Mouse (Mus musculus) brain, adult 2 months (tissue): ENCODE measurements around the gene Ccdc169.

ENCODE experiments used
- DNase-seq: peaks from one replicate; pipeline ENCODE4 v3.0.0; 2011; ENCODE audit warnings: low read depth, low spot score

Gene Ccdc169

GRCm38 (mm10) chr3:55137039-55137438 is at the start of gene Ccdc169:
Gene Ccdc169, plus strand, starts transcription at chr3:55137339.
- no peak for DNase-seq

GRCm38 (mm10) chr3:55087360-55087759 is 49.8 kb upstream of the Ccdc169 start:
- DNase-seq: peak; percentile 49

- no peak for DNase-seq
Measured at GRCm38 (mm10) chr3:55088359-55088758, 48.8 kb upstream of the Ccdc169 start.

GRCm38 (mm10) chr3:55088843-55089242 is 48.3 kb upstream of the Ccdc169 start:
- no peak for DNase-seq

GRCm38 (mm10) chr3:55089291-55089690 is 47.8 kb upstream of the Ccdc169 start:
- no peak for DNase-seq

- no peak for DNase-seq
Measured at GRCm38 (mm10) chr3:55093161-55093560, 44.0 kb upstream of the Ccdc169 start.

GRCm38 (mm10) chr3:55095968-55096654 is 41.0 kb upstream of the Ccdc169 start:
- DNase-seq: peak; percentile 93

- DNase-seq: no peak
Measured at GRCm38 (mm10) chr3:55096655-55097005, 40.5 kb upstream of the Ccdc169 start.

- DNase-seq: peak; percentile 34
Measured at GRCm38 (mm10) chr3:55097186-55097585, 40.0 kb upstream of the Ccdc169 start.

GRCm38 (mm10) chr3:55098014-55098413 is 39.1 kb upstream of the Ccdc169 start:
- DNase-seq: no peak

- DNase-seq: no peak
Measured at GRCm38 (mm10) chr3:55098990-55099389, 38.1 kb upstream of the Ccdc169 start.

GRCm38 (mm10) chr3:55101092-55101491 is 36.0 kb upstream of the Ccdc169 start:
- DNase-seq: no peak

GRCm38 (mm10) chr3:55105372-55106023 is 31.6 kb upstream of the Ccdc169 start:
- no peak for DNase-seq

- no peak for DNase-seq
Measured at GRCm38 (mm10) chr3:55106051-55106450, 31.1 kb upstream of the Ccdc169 start.

GRCm38 (mm10) chr3:55109097-55109496 is 28.0 kb upstream of the Ccdc169 start:
- DNase-seq: no peak

- DNase-seq: peak; percentile 95
Measured at GRCm38 (mm10) chr3:55111935-55112709, 25.0 kb upstream of the Ccdc169 start, which contains the start of gene Spg20. Gene Spg20, plus strand, starts transcription at chr3:55112108.

GRCm38 (mm10) chr3:55112710-55113415 is 24.3 kb upstream of the Ccdc169 start:
- DNase-seq: no peak

- DNase-seq: peak; percentile 35
Measured at GRCm38 (mm10) chr3:55114313-55115065, 22.6 kb upstream of the Ccdc169 start.

- DNase-seq: no peak
Measured at GRCm38 (mm10) chr3:55115071-55115470, 22.1 kb upstream of the Ccdc169 start.

- no peak for DNase-seq
Measured at GRCm38 (mm10) chr3:55115989-55116388, 21.1 kb upstream of the Ccdc169 start.

- DNase-seq: peak; percentile 30
Measured at GRCm38 (mm10) chr3:55119275-55119898, 17.8 kb upstream of the Ccdc169 start.
